Mouse (Mus musculus) liver, adult 2 months (tissue): Measurements from ENCODE around the gene Smad5.

Experiments
- CTCF ChIP-seq: fragments of 200-500 bp; IDR thresholded peaks from 2 replicates; pipeline ENCODE4 v1.5.1; 2011; ENCODE audit warnings: low read depth, low read length, control low read depth
- POLR2A ChIP-seq: fragments of 200-500 bp; IDR thresholded peaks from 2 replicates; pipeline ENCODE4 v1.6.1; 2011; ENCODE audit warnings: low read length, control low read depth; ENCODE audit not compliant: insufficient read depth; ENCODE audit errors: extremely low read depth

GRCm38 (mm10) chr13:56790683-56791082, 87.9 kb downstream of the Smad5 start:
- TF ChIP-seq CTCF (no peak), POLR2A (no peak)
